Mouse (Mus musculus) MN1 (cell line): ENCODE measurements around the gene Bpifb5.
"Not testable (repeated sequence)": the region's sequence is repeated elsewhere in the genome, so short reads cannot be mapped to it uniquely, and the experiment has no call there.

Experiments used
- DNase-seq: peaks from one replicate; pipeline ENCODE4 v3.0.0-alpha.2; 2016; ENCODE audit warnings: low spot score

Bpifb5 gene

DNA sequence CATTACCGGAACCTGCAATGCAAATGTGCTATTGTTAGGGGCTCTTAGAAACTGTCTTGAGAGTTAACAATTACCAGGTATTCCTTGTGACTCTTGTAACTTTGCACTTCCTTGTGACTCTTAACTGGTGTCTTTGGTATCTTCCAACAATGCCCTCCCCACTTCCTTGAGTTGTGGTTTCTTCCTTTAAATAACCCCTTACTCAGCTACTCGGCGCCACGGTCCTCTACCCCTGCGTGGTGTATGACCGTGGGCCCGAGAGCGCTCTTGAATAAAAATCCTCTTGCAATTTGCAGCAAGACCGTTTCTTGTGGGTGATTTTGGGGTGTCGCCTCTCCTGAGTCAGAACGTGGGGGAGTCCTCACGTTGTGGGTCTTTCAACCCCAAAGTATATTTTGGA, 19.2 kb downstream of the Bpifb5 start:
- not testable (repeated sequence) for DNase-seq

DNA sequence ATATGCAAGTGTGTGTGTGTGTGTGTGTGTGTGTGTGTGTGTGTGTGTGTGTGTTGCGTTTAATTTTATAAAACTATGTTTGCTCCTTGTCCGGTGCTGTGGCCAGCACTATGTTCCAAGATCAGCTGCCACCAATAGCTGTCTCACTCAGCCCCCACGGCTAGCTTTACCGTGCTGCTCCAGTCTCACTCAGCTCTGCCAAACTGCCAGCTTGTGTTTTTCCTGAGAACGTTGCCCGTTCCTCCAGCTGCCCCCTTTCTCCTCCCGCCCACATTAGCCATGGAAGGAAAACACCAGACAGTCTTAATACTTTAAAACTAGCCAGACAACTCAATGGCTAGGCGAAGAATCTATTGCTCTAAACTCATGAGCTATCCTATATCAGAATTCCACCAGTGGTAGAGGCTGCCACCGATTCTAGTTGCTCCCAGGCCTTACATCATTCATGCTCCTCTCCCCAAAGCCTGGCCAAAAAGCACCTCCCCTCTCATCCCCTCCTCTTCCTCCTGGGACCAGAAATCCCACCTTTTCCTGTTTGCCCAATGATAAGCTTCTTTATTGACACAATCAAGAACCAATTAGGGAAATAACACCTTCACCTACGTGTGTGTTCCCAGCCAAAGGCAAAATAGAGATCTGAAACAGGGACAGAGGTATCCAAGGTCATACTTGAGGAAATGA, 20.0 kb downstream of the Bpifb5 start:
- DNase-seq: no peak

DNA sequence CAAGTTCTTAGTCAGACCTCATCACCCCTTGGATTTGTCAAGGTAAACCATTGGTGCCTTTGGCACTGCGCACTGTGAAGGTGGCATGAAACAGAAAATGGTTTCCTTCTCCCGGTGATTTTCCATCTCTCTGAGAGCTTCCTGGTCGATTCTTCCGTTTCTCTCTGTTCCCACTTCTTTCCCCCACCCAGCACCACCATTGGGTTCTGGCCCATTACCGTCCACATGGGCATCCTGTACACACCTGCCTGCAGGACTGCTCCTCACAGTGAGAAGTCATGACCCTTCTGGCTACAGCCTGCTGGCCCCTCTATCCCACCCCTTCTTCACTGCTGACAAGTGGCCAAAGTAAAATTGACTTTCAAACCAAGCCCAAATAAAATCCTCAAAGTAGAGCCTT, 21.8 kb downstream of the Bpifb5 start:
- no peak for DNase-seq

DNA sequence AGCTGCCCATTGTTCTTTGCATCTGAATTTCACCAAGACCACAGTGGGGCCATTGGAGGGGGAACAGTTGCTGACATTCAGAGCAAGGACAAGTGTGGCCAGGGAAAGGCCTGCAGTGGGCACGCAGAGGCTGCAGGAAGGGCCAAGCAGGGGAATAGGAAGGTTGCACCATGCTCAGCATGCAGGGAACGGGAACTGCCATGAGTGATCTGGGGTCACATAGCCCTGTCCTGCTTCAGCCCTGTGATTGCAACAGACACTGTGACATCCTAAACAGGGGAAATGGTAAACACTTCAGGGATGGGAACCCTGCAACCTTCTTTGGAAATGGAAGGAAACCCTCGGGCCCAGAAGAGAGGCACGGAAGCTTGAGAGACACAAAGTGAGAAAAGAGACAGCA, 31.7 kb downstream of the Bpifb5 start:
- DNase-seq: not testable (repeated sequence)

DNA sequence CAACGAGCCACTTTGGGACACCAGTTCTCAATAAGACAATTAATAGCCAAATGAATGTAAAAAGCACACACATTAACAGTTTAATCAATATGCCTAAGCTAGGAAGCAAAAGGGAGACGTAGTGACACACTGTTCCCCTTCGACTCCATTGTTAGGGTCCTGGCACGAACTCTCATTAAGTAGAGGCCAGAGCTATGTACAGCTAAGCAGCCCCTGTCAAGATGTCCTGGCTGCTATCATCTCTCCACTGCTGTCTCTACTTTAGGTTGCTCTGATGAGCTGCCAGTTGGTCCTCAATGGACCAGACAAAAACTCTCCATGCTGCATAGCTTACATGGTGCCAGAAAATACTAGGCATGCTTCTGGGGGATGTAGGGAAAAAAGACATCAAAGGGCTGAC, 32.2 kb downstream of the Bpifb5 start:
- no peak for DNase-seq

DNA sequence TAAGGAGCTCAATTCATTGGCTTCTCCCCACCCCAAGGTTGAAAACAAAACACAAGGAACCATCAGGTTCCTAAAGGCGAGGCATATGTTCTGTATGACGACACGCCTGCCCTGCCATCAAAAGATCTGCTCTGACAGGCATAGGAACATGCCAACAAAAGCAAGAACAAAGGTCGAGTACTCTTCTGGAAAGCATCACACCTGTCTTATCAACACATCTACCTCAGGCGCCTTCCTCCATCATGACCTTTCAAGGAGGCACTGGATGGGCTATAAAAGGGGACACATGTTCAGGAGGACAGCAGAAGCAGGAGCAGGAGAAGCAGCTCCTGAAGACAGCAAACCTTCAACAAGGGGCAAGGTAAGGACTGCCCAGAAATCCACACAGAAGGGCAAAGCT, 34.0 kb downstream of the Bpifb5 start, which contains the start of gene Bpifb9a:
Gene Bpifb9a (plus strand): TSS at position 301 of the 400 bp plus-strand sequence.
- not testable (repeated sequence) for DNase-seq

DNA sequence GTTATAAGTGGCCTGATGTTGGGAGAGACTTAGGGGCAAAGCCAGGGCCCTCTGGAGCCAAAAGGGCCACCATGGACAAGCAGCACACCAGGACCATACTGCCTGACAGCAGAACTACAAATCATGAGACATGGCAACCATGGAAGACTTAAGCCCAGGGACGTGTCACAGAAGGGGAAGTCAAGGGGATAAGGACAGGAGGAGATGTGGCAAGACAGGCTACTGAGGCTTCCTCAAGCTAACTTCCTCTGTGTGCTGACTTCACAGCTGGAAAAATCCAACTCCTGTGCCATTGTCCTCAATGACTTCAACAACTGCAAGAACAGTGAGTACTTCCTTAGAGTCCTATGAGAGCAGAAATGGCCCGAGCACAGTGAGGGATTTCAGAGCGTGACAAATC, 40.9 kb downstream of the Bpifb5 start:
- DNase-seq: not testable (repeated sequence)
